Mouse (Mus musculus) midbrain, embryonic 10.5 days (tissue): ENCODE results near the gene Uchl1. TPM values are rescaled to one million over a fixed set of nuclear protein-coding genes. Genes with fewer than 3 reads are reported as not detected.

ENCODE experiments used
- DNase-seq: peaks from one replicate; pipeline ENCODE4 v3.0.0-alpha.2; 2017; ENCODE audit warnings: low spot score
- H3K27ac ChIP-seq: fragments of 300-500 bp; sonication (generic); replicated peaks from 2 replicates; pipeline ENCODE4 v1.5.1; 2016; ENCODE audit warnings: mild to moderate bottlenecking
- H3K27me3 ChIP-seq: fragments of 300-500 bp; sonication (generic); 2 replicates; pipeline ENCODE4 v1.6.1; 2016; ENCODE audit warnings: low read depth, mild to moderate bottlenecking; ENCODE audit not compliant: poor library complexity, severe bottlenecking
- H3K36me3 ChIP-seq: fragments of 300-500 bp; sonication (generic); 2 replicates; pipeline ENCODE4 v1.6.1; 2016; ENCODE audit warnings: mild to moderate bottlenecking, moderate library complexity
- H3K4me1 ChIP-seq: fragments of 300-500 bp; sonication (generic); 2 replicates; pipeline ENCODE4 v1.6.1; 2016
- H3K4me3 ChIP-seq: fragments of 300-500 bp; sonication (generic); 2 replicates; pipeline ENCODE4 v1.5.1; 2016; ENCODE audit warnings: mild to moderate bottlenecking, moderate library complexity
- H3K9me3 ChIP-seq: fragments of 300-500 bp; sonication (generic); replicated peaks from 2 replicates; pipeline ENCODE4 v1.6.1; 2016; ENCODE audit warnings: mild to moderate bottlenecking
- WGBS: fragments of 180-500 bp; shearing (Covaris S2); methylation state at CpG from one replicate; pipeline ENCODE4 v1.1.7; 2016; 5-methylcytosine and 5-hydroxymethylcytosine counted together
- polyA plus RNA-seq: library from polyadenylated mRNA; unstranded; fragments of >200 nt; fragmentation: Nextera tagmentation; extraction: Ambion mirVana; gene quantifications from 2 replicates; pipeline ENCODE4 v1.2.1, GENCODE M21; 2016

Gene Uchl1
- polyA plus RNA-seq, 1 experiment from 2014 or later, result 265 TPM

DNA sequence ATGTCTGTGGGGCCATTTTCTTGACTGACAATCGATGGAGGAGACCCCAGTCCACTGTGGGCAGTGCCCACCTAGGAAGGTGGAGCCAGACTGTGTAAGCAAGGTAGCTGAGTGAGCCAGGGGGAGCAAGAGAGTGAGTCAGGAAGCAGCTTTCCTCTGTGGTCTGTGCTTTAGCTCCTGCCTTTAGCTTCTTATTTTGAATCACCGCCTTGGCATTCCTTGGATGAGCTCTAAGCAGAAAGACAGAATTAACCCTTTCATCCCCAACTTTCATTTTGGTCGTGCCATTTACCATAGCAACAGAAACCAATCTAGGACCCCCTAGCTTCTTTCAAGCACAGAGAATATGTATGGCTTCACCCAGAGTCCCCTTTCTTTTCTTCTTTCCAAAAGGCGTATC is 42.0 kb downstream of the Uchl1 start:
- no peak overlapping the region for H3K27ac ChIP-seq
- H3K27me3 ChIP-seq, result peaks cover 47% of the 10 kb centered on the region
- 54% methylated on average over 4 of the region's 4 CpGs for WGBS
- peaks cover 55% of the 10 kb centered on the region for H3K4me1 ChIP-seq
- no peak overlapping the region for H3K4me3 ChIP-seq
- no peaks in the 10 kb centered on the region for H3K9me3 ChIP-seq
- DNase-seq, result no peak
- H3K36me3 ChIP-seq, result no peaks in the 10 kb centered on the region

DNA sequence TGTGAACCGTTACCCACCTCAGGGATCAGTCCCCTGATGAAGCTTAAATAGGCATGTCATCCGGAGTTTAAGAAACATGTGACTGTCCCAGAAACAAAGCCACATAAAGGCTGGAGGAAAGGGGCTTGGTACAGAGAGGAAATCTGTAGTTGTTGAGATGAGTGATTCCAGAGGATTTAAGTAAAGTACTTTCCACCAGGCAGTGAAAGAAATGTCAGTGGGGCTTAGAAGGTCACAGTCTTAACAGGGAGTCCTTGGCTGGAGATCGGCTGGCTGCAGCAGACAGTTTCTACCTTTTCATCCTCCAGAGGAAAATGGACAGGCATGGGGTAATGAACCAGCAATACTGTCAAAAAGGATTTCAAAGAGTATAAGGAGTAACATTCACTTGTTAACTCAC is 42.5 kb downstream of the Uchl1 start:
- no peak for DNase-seq
- Histone ChIP-seq H3K9me3 (no peaks in the 10 kb centered on the region), H3K27ac (peak overlapping the region; percentile 17; the same call in 1 of the 2 replicates), H3K36me3 (no peaks in the 10 kb centered on the region), H3K4me3 (no peak overlapping the region), H3K27me3 (peaks cover 42% of the 10 kb centered on the region), H3K4me1 (peaks cover 57% of the 10 kb centered on the region)
- 22% methylated on average over 3 of the region's 3 CpGs for WGBS

DNA sequence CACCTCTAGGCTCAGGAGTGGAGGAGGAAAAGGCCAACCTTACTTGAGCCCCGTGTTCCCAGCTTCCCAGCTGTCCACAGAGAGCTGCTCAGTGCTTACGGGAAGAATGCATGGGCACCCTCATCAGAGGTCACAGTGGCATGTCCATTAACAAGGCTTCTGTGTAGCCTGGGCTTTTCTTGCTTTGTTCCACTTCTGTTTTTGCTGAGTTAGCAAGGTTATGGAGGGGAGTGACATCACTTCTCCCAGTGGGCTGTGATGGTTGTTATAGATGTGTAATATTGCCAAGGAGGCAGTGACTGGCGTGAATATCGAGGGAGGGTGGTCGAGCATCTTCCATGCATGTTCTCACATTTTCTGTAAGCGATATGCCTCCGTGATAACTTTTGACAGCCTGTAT is 43.0 kb downstream of the Uchl1 start:
- Histone ChIP-seq H3K27ac (peak overlapping the region; percentile 17; the same call in 1 of the 2 replicates), H3K4me1 (peaks cover 62% of the 10 kb centered on the region), H3K9me3 (no peaks in the 10 kb centered on the region), H3K4me3 (no peak overlapping the region), H3K27me3 (peaks cover 38% of the 10 kb centered on the region), H3K36me3 (no peaks in the 10 kb centered on the region)
- DNase-seq, result no peak
- WGBS, result 79% methylated on average over 7 of the region's 7 CpGs

GRCm38 (mm10) chr5:66720921-66721320 is 45.0 kb downstream of the Uchl1 start:
- Histone ChIP-seq H3K27me3 (peaks cover 37% of the 10 kb centered on the region), H3K4me3 (no peak overlapping the region), H3K9me3 (no peaks in the 10 kb centered on the region), H3K27ac (peak overlapping the region; percentile 46; the same call in 1 of the 2 replicates), H3K36me3 (no peaks in the 10 kb centered on the region), H3K4me1 (peaks cover 55% of the 10 kb centered on the region)
- DNase-seq, result peak; percentile 41
- WGBS, result 7% methylated on average over 5 of the region's 5 CpGs

GRCm38 (mm10) chr5:66722586-66722985 is 46.7 kb downstream of the Uchl1 start:
- Histone ChIP-seq H3K4me3 (no peak overlapping the region), H3K9me3 (no peaks in the 10 kb centered on the region), H3K27me3 (peaks cover 26% of the 10 kb centered on the region; the same call in 1 of the 2 replicates), H3K4me1 (peaks cover 55% of the 10 kb centered on the region), H3K36me3 (no peaks in the 10 kb centered on the region), H3K27ac (peak overlapping the region; percentile 70)
- no peak for DNase-seq
- WGBS, result 72% methylated on average over 9 of the region's 9 CpGs

GRCm38 (mm10) chr5:66723037-66723436 is 47.1 kb downstream of the Uchl1 start:
- no peak for DNase-seq
- Histone ChIP-seq H3K9me3 (no peaks in the 10 kb centered on the region), H3K27me3 (peaks cover 21% of the 10 kb centered on the region; the same call in 1 of the 2 replicates), H3K4me1 (peaks cover 51% of the 10 kb centered on the region), H3K27ac (peak overlapping the region; percentile 70), H3K36me3 (no peaks in the 10 kb centered on the region), H3K4me3 (no peak overlapping the region)
- WGBS, result 55% methylated on average over 4 of the region's 4 CpGs

GRCm38 (mm10) chr5:66723626-66724025 is 47.7 kb downstream of the Uchl1 start:
- H3K36me3 ChIP-seq, result no peaks in the 10 kb centered on the region
- no peaks in the 10 kb centered on the region for H3K9me3 ChIP-seq
- no peak for DNase-seq
- H3K27me3 ChIP-seq, result peaks cover 20% of the 10 kb centered on the region; the same call in 1 of the 2 replicates
- H3K4me3 ChIP-seq, result no peak overlapping the region
- peaks cover 45% of the 10 kb centered on the region for H3K4me1 ChIP-seq
- H3K27ac ChIP-seq, result no peak overlapping the region
- WGBS, result 82% methylated on average over 3 of the region's 3 CpGs

DNA sequence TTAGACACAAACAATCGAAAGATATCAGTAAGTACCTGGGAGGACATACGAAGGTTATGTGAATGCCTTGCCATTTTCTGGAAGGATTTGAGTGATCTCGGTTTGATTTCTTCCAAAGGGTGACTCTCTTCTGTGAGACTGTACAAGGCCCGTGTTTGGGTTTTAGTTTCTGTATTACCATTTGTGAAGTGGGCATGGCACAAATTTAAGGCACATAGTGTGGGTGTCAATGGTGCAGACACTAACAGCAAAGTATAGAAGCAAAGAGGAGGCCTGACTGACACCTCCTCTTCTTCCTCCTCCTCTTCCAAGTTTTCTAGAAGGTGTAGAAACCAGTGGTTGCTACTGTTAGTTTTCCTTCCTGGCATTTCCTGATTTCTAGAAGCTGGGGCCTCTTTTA is 53.4 kb downstream of the Uchl1 start:
- peaks cover 10% of the 10 kb centered on the region; the same call in 1 of the 2 replicates for H3K27me3 ChIP-seq
- no peaks in the 10 kb centered on the region for H3K9me3 ChIP-seq
- no peak for DNase-seq
- no peak overlapping the region for H3K27ac ChIP-seq
- no peaks in the 10 kb centered on the region for H3K36me3 ChIP-seq
- WGBS, result 94% methylated on average over 4 of the region's 4 CpGs
- peaks cover 17% of the 10 kb centered on the region for H3K4me1 ChIP-seq
- H3K4me3 ChIP-seq, result no peak overlapping the region

DNA sequence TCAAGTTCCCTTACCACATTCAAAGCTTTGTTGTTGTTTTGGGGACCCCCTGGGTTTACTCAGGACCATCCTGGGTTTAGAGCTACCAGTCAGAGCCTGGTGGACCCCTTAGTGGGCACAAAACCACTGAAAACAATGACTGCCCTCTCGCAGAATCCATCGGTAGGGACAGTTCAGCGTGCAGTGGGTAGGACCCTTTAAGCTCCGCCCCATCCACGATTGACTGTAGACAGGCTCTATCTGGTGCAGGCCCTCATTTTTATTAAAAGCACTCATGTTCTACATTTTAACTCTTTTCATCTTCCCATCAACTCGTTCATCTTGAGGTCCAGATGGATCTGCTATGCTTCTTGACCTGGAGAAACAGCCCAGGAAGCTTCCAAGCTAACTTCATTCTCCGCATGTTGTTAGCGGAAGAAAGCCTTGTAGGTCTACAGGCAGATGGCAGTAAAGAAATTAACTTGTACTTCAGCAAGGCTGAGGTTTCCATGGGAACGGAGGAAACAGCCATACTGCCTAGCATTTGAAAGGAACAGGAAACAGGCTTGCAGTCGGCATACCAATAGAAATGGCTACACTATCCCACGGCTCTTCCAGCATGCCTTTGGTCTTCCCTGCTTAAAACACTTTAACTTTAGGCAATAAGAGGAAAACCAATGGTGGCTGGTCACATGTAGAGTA is 54.9 kb downstream of the Uchl1 start:
- H3K27ac ChIP-seq, result peak overlapping the region; percentile 74
- 0 out of 2 replicates have a peak, but pooled peaks cover 3% of the 10 kb centered on the region for H3K27me3 ChIP-seq
- WGBS, result 38% methylated on average over 11 of the region's 11 CpGs
- no peaks in the 10 kb centered on the region for H3K36me3 ChIP-seq
- DNase-seq, result peak; percentile 68
- H3K4me1 ChIP-seq, result peaks cover 17% of the 10 kb centered on the region
- H3K4me3 ChIP-seq, result peak overlapping the region; percentile 23
- H3K9me3 ChIP-seq, result no peaks in the 10 kb centered on the region

GRCm38 (mm10) chr5:66731302-66731697 is 55.4 kb downstream of the Uchl1 start:
- Histone ChIP-seq H3K4me3 (0 out of 2 replicates have a peak overlapping the region, but pooled peaks have one; percentile 23), H3K27me3 (0 out of 2 replicates have a peak, but pooled peaks cover under 1% of the 10 kb centered on the region), H3K36me3 (no peaks in the 10 kb centered on the region), H3K27ac (peak overlapping the region; percentile 74), H3K4me1 (peaks cover 17% of the 10 kb centered on the region), H3K9me3 (no peaks in the 10 kb centered on the region)
- DNase-seq, result no peak
- 68% methylated on average over 1 of the region's 1 CpGs for WGBS

DNA sequence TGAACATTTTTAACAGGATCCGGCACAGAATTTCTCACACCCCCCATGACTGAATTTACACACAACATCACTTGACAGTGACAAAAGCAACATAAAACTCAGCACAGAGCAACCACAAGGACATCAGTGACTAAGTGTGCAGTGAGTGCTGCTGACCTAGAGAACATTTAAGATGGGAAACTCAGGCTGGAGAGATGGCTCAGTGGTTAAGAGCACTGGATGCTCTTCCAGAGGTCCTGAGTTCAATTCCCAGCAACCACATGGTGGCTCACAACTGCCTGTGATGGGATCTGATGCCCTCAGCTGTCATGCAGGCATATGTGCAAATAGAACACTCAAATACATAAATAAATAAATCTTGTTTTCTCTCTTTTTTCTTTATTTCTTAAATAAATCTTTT is 57.7 kb downstream of the Uchl1 start:
- H3K4me3 ChIP-seq, result no peak overlapping the region
- no peak for DNase-seq
- H3K36me3 ChIP-seq, result no peaks in the 10 kb centered on the region
- H3K27me3 ChIP-seq, result no peaks in the 10 kb centered on the region
- 96% methylated on average over 1 of the region's 1 CpGs for WGBS
- H3K27ac ChIP-seq, result no peak overlapping the region
- H3K4me1 ChIP-seq, result peaks cover 17% of the 10 kb centered on the region
- H3K9me3 ChIP-seq, result no peaks in the 10 kb centered on the region
